Mouse (Mus musculus) c-Kit-positive CD71-negative TER-119-negative erythroid progenitor cells, embryonic 14.5 days (primary cell): ENCODE measurements at regions not wholly inside any gene's neighbourhood (a gene's known extent, or its start where the extent isn't known, plus 50 kb on each side); places are given as distances from the start of the nearest gene placed in this dataset.

Experiments used
- DNase-seq: peaks from one replicate; pipeline ENCODE4 v3.0.0-alpha.2; 2013; ENCODE audit warnings: low read depth

- no peak for DNase-seq
These were observed 65.5 kb upstream of the Ppm1b start for GRCm38 (mm10) chr17:84890871-84891599.

DNA sequence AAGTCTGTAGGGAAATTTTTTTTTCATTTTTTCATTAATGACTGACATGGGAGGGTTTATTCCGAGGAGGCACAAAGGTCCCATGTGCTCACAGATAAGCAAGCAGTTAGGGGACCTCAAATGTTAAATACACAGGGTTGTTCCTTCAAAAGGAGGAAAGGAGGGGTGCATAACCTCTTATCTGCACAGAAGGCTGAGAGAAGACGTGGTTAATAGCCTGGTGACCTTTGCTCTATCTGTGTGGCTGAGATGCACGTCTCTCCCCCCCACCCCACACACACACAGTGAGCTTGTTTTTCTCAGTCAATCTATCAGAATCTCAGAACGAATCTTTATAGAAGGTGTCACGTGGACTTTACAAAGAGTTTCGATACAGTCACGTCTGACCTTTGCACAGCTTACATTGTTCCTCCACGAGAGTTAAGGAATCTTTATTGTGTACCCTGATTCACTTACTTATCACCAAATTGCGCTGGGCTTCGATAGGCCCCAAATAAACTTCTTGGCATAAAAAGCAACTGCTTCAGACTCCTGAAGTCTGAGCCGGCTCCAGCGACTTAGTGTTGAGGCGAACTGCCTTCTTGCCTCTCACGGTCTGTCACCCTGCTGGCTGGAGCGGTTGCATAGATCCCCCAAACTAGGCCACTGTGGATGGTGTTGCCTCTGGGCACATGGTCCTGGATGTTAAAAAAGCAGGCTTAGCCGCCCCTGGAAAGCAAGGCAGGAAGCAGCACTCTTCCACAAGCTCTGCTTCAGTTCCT is 63.1 kb upstream of the Ppm1b start:
- no peak for DNase-seq

- DNase-seq: no peak
These were observed 61.0 kb upstream of the Ppm1b start for GRCm38 (mm10) chr17:84895526-84895925.

- no peak for DNase-seq
These were observed 60.0 kb upstream of the Ppm1b start for GRCm38 (mm10) chr17:84896572-84896971.

DNA sequence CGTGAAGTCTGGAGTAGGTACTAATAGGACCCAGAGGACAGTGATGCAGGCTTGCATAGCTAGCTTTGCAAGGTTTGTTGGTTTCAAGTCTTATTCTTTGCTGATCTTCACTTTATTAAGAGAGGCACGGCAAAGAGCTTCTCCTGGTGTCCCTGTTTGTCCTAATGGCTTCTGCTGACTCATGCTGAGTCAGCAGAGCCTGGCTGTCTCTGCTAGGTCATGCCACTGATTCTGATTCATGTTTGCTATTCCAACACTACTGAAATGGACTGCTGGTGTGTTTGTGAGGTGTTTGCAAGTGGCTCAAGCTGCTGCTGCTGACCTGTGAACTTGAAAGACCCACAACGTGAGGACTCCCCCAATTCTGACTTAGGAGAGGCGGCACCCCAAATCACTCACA is 58.1 kb upstream of the Ppm1b start:
- DNase-seq: no peak

DNA sequence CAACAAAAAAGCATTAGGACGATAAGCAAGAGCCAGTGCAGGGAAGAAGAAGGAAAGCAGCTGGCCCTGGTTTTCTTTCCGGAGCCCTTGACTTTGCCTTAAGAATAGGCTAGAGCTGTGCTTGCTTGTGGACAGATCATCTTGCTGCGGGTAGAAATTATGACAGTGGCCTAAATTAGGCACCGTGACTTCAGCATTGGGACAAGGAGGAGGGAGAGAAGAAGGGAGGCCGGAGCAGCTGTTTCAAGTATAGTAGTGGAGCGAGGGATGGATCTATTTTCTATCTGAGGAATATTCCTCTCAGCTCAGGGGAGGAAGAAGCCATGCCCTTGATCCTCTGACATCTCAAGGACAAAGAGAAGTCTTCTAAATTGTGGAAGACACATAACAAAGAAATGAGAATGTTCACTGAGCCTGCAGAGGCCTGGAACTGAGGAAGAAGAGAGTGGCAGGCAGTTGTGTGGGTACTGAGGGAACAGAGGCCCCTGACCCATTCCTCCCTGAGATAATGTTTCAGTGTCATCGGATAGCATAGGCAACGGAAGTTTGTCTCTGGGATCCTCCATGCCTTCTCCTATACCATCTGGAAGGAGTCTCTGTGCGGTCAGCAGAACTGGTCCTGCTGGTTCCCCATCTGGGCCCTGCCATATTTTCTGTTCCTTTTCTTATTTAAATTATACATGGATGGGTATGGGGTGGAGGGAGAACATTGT is 52.8 kb upstream of the Ppm1b start:
- no peak for DNase-seq
